Mouse (Mus musculus): ENCODE data around the gene Slc35f2.
A peak's percentile ranks its signal among the peaks of the same experiment; 100 is the strongest.

The Slc35f2 gene

DNA sequence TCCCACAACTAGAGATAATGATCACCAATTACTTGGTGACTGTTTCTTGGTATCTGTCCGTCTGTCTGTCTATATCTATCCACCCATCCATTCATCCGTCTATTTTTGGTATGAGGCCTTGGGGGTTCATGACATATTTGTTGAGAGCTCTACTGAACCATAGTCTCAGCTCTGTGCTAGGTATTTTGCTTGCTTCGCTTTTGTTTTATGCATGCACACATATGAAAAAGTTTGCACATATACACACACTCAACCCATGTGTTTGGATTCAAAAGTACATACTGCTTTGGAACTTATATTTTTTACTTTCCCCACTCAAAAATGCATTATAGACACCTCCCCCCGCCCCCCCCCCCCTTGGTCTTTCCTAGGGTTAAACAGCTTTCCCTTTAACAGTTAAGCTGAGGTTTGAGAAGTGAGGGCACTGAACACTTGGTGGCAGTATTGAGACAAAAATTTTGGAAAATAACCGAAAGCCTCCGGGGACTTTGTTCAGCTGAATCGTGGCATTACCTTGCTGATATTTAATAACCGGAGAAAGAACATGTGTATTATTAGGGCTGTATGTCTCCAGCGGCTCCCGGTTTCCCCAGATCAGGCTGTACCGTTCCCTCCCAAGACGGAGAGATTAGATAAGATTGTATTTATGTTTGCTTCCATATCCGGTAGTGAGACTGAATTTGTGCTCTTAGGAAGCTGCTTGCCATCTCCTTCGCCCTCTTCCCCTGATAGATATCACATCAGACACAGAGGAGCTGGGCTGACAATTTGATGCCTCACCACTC lies 57.9 kb downstream of the Slc35f2 start:
- DNase-seq: peak; percentile 40

DNA sequence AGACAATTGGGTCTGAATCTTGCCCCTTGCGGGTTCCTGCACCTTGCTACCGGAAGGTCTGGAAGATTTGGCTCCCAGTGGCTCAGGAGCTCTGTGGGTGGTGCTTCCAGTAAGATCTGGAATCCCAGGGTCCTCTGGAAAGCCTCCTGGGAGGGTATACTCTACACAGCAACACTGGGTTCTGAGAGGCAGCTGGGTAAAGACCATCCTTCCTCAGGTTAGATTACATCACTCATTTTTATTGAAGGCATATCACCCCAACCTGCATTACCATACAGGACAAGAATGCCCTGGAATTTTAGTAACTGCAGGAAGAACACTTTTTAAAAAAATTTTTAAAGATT lies 58.5 kb downstream of the Slc35f2 start:
- no peak for DNase-seq

DNA sequence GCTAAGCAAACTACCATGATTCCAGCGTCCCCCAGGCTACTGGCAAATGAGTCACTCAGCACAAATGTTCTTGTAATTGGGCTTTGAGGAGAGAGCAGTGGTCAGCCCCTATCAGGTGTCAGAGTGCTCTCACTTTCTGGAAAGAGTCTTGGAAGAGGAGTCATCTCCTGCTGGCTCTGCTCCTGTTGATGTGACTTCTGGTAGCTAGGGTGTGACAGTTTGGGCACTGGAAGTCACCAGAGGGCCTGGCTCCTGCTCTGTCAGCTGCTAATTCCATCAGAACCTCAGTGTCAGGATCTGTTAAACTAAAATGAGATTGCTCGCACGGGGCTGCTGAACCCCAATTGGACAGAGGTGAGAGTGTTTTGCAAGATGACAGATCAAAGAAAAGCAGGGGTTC lies 63.7 kb downstream of the Slc35f2 start:
- no peak for DNase-seq

DNA sequence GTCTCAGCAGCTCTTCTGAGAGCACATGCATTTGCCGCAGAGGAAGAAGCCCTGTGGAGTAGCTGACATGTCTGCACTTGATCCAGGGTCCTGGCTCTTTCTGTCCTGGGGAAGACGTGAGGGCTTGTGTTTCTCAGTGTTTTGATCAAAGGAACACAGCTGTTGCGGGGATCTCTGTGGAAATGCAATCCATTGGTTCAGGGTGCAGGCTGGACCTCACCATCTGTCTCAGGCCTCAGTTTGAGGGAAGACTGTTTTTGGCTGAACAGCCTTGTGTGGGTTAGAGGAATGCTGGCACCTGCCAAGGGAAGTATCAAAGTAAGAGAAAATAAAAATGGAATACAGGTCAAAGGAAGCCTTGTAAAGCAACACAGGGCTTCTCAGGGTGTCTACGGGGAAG lies 64.6 kb downstream of the Slc35f2 start:
- DNase-seq: no peak

DNA sequence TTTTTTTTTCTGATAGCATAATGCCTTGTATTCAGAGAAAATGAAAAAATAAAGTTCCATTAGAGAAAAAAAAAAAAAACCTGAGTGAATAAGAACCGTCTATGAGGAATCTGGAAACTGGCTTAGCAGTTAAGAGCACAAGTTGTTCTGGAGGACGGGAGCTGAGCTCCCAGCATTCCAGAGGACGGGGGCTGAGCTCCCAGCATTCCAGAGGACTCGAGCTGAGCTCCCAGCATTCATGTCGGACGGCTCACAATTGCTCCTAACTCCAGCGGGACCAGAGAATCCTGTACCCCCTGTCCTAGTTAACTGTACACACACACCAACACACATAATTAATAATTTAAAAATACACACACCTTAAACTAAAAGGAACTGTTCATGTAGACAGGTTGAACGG lies 67.5 kb downstream of the Slc35f2 start:
- DNase-seq: no peak

DNA sequence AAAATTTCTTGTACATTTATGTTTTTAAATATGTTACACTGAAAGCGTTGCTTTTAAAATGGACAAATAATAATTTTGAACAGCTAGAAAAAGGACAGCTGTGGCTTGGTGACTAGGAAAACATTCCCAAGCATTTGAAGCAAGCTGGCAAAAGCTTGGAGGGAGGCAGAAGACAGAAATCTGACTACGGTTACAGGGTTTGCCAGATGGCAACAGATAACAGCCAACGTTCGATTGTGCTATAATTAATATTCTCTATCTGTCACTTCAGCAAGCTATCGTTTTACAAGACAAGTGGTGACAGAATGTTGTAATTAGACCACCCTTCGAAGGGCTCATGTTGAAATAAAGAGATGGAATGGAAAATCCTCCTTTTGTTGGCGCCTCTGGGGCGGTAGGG lies 77.2 kb downstream of the Slc35f2 start:
- no peak for DNase-seq

DNA sequence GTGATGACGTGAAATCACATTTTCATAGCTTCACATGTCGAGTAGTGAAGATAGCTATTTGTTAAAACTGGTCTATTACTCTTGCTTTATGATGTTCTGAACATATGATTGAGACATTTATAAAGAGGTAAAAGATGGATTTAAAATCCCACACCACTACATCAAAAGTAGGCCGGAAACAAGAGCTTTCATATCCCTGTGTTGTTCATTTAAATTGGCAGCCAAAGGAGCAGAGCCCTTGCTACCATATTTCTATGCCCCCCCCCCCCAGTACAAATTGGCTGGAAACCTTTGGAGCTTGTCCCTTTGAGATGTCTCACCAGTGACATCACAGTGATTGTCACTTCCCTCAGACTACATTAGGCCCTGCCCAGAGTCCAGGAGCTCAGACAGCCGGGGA lies 78.5 kb downstream of the Slc35f2 start, which contains the start of gene Sln:
Gene Sln (plus strand): TSS at position 301 of the 400 bp plus-strand sequence.
- DNase-seq: no peak

DNA sequence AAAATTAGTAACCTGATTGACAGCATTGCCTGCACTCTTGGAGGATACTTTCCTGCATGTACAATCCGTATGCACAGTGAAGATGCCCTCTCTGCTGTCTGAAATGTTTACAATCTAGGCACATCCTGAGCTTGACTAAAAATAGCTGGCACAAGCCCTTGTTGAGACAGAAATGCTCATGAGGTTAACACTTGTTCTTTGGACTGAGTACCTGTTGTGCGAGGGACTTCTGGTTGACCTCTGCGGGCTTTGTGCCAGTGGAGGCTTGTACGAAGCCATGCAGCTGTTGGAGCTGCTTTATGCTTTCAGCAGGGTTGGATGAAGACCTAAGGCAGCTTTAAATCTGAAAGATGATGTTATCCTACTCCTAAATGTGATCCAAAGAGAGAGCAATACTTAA lies 80.8 kb downstream of the Slc35f2 start:
- DNase-seq: no peak

DNA sequence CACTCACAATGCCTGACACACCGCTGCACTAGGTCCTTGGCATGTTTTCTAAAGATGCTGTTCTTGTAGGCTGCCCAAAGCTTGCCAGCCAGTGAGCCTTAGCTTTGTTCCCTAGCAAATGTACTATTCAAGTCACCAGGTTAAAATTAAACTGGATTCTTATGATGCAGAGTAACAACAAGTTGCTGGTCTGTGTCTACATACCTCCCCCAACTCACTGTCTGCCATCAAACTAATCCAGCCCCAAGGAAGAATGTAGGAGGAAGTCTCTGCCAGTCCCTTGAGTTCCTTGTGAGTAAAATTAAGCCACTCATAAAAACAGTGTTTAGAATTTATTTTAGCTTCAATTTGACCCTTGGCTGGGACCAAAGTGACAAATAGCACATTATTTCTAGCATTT lies 82.3 kb downstream of the Slc35f2 start:
- no peak for DNase-seq

DNA sequence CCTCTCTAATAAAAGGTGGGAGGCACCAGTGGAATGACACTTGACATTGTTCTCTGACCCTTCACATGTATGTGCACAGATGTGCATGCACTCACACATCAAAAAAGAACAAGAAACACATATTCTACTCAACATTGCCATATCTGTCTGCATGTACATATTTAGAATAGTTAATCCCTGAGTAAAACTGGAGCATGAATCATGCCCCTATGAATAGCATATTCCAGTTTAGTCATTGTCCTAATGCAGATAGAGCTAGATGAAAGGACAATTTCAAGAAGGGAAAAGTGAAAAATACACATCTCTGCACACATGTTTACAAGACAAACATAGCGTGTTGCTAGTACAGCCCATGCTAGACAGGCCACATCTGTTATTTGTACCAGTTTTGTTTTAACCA lies 83.2 kb downstream of the Slc35f2 start:
- DNase-seq: no peak

DNA sequence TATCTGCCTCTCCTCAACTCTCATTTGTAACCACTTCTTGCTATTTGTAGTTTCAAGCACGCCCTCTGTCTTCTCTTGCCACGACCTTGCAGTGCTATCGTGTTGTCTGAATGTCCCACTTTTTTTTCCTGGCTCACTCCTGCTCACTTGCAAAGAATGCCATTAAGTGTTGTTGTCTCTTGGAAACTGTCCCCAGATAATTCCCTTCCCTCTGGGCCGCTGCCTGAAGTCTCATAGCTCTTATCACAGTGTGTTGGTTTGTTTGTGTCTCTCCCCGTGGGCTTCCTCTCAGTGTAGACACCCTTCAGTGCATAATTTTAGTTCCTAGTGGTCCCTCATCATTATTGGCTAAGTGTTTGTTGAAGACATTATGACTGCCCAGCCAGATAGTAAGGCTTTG lies 86.5 kb downstream of the Slc35f2 start:
- no peak for DNase-seq

All from lung, postnatal 14 days (tissue).